Mouse (Mus musculus) cerebellum, adult 2 months (tissue): ENCODE data around the gene Casc3. TPM values are rescaled to one million over a fixed set of nuclear protein-coding genes. Genes with fewer than 3 reads are reported as not detected.

Source experiments
- DNase-seq, 2 experiments: peaks; one replicate each; pipeline ENCODE4 v3.0.0; 2021
- H3K27ac ChIP-seq: fragments of 200-500 bp; 2 replicates; pipeline ENCODE4 v1.5.1; 2012; ENCODE audit warnings: low read length, control low read depth, inconsistent platforms; ENCODE audit not compliant: insufficient read depth
- H3K27me3 ChIP-seq: fragments of 200-500 bp; 2 replicates; pipeline ENCODE4 v1.6.1; 2012; ENCODE audit warnings: inconsistent platforms, mild to moderate bottlenecking, low read length, moderate library complexity; ENCODE audit not compliant: control insufficient read depth, insufficient read depth
- H3K4me1 ChIP-seq: fragments of 200-500 bp; 2 replicates; pipeline ENCODE4 v1.6.1; 2011; ENCODE audit warnings: low read length; ENCODE audit not compliant: control insufficient read depth, insufficient read depth
- H3K4me3 ChIP-seq: fragments of 200-500 bp; replicated peaks from 2 replicates; pipeline ENCODE3; 2011; ENCODE audit warnings: mild to moderate bottlenecking, low read depth, low read length, control low read depth; ENCODE audit not compliant: insufficient read depth
- CTCF ChIP-seq: fragments of 200-500 bp; IDR thresholded peaks from 2 replicates; pipeline ENCODE4 v1.5.1; 2011; ENCODE audit warnings: low read depth, mild to moderate bottlenecking, control low read depth, low read length, moderate library complexity, borderline replicate concordance; ENCODE audit not compliant: insufficient read depth
- POLR2A ChIP-seq: fragments of 200-500 bp; IDR thresholded peaks from 2 replicates; pipeline ENCODE4 v1.6.1; 2011; ENCODE audit warnings: low read length, control low read depth, borderline replicate concordance; ENCODE audit not compliant: insufficient read depth
- WGBS: fragments of 180-500 bp; shearing (Covaris S2); methylation state at CpG from one replicate; pipeline ENCODE4 v1.1.7; 2018; 5-methylcytosine and 5-hydroxymethylcytosine counted together
- polyA plus RNA-seq: library from polyadenylated mRNA; depleted of rRNA; stranded (reverse); fragments of >200 nt; gene quantifications from 2 replicates; pipeline ENCODE4 v1.2.3, GENCODE M21; 2012

The Casc3 gene
- polyA plus RNA-seq, 1 experiment, result 55.5 TPM

- Histone ChIP-seq H3K27me3 (no peaks in the 10 kb centered on the region), H3K27ac (peak within 1 kb of the TSS; percentile 98), H3K4me3 (peak within 1 kb of the TSS; percentile 84), H3K4me1 (peaks cover 5% of the 10 kb centered on the region; the same call in 1 of the 2 replicates)
- 1% methylated on average over 51 of the region's 89 CpGs for WGBS
- DNase-seq, result peak; percentile 93
- TF ChIP-seq POLR2A, result peak; percentile 75; the same call in 1 of the 2 replicates
- no peak for TF ChIP-seq CTCF
Measured at GRCm38 (mm10) chr11:98795015-98795713, 9.5 kb upstream of the Casc3 start, which contains the start of gene Msl1. Msl1 (plus strand) TSS chr11:98795516.

GRCm38 (mm10) chr11:98795714-98796514 lies 8.8 kb upstream of the Casc3 start:
- peak overlapping the region; percentile 84 for H3K4me3 ChIP-seq
- H3K4me1 ChIP-seq, result peaks cover 5% of the 10 kb centered on the region; the same call in 1 of the 2 replicates
- TF ChIP-seq CTCF, result no peak
- no peak for TF ChIP-seq POLR2A
- peak in 1 of 2 experiments; percentile 61 for DNase-seq
- WGBS, result under 1% methylated on average over 64 of the region's 74 CpGs
- no peaks in the 10 kb centered on the region for H3K27me3 ChIP-seq
- peak overlapping the region; percentile 83 for H3K27ac ChIP-seq

- peak overlapping the region; percentile 83 for H3K27ac ChIP-seq
- peak overlapping the region; percentile 84 for H3K4me3 ChIP-seq
- peak; percentile 33; the same call in 1 of the 2 replicates for TF ChIP-seq POLR2A
- TF ChIP-seq CTCF, result no peak
- WGBS, result 1% methylated on average over 23 of the region's 23 CpGs
- peak; percentile 75 to 83 for DNase-seq
- peaks cover 5% of the 10 kb centered on the region; the same call in 1 of the 2 replicates for H3K4me1 ChIP-seq
- no peaks in the 10 kb centered on the region for H3K27me3 ChIP-seq
Measured at GRCm38 (mm10) chr11:98796515-98797216, 8.0 kb upstream of the Casc3 start.

- H3K4me3 ChIP-seq, result peak overlapping the region; percentile 84
- WGBS, result under 1% methylated on average over 5 of the region's 5 CpGs
- peaks cover 5% of the 10 kb centered on the region; the same call in 1 of the 2 replicates for H3K4me1 ChIP-seq
- H3K27ac ChIP-seq, result peak overlapping the region; percentile 65
- peak; percentile 44 to 50 for DNase-seq
- no peaks in the 10 kb centered on the region for H3K27me3 ChIP-seq
- no peak for TF ChIP-seq CTCF
- no peak for TF ChIP-seq POLR2A
Measured at GRCm38 (mm10) chr11:98797306-98797705, 7.4 kb upstream of the Casc3 start.

- Histone ChIP-seq H3K4me3 (peak overlapping the region; percentile 84), H3K27me3 (no peaks in the 10 kb centered on the region), H3K27ac (peak overlapping the region; percentile 65; the same call in 1 of the 2 replicates), H3K4me1 (peaks cover 5% of the 10 kb centered on the region; the same call in 1 of the 2 replicates)
- no peak for DNase-seq
- TF ChIP-seq CTCF (no peak), POLR2A (no peak)
- WGBS, result 17% methylated on average over 4 of the region's 4 CpGs
Measured at GRCm38 (mm10) chr11:98797909-98798308, 6.8 kb upstream of the Casc3 start.

- H3K4me1 ChIP-seq, result peaks cover 12% of the 10 kb centered on the region; the same call in 1 of the 2 replicates
- H3K27me3 ChIP-seq, result no peaks in the 10 kb centered on the region
- no peak overlapping the region for H3K27ac ChIP-seq
- H3K4me3 ChIP-seq, result no peak overlapping the region
- no peak for DNase-seq
- no peak for TF ChIP-seq CTCF
- no peak for TF ChIP-seq POLR2A
- WGBS, result 77% methylated on average over 2 of the region's 2 CpGs
Measured at GRCm38 (mm10) chr11:98808417-98808816, 3.7 kb downstream of the Casc3 start.

GRCm38 (mm10) chr11:98809457-98810290 lies 5.0 kb downstream of the Casc3 start:
- no peaks in the 10 kb centered on the region for H3K27me3 ChIP-seq
- peak; percentile 99 for DNase-seq
- WGBS, result under 1% methylated on average over 83 of the region's 84 CpGs
- peaks cover 12% of the 10 kb centered on the region; the same call in 1 of the 2 replicates for H3K4me1 ChIP-seq
- H3K4me3 ChIP-seq, result peak overlapping the region; percentile 79
- TF ChIP-seq CTCF (no peak), POLR2A (peak; percentile 76)
- H3K27ac ChIP-seq, result peak overlapping the region; percentile 89
